Mouse (Mus musculus): ENCODE data around the gene Gpr155.

- TF ChIP-seq CTCF (IDR thresholded peaks at IDR 0.05; ENCODE audit: control insufficient read depth, insufficient read depth, insufficient replicate concordance, low read depth, low read length), result no peak
- TF ChIP-seq POLR2A (IDR thresholded peaks at IDR 0.05; ENCODE audit: control insufficient read depth, low read depth, low read length), result no peak
Measured at GRCm38 (mm10) chr2:73306006-73306405, 80.4 kb downstream of the Gpr155 start.

Measured in testis, adult 2 months (tissue).